Mouse (Mus musculus) midbrain, embryonic 10.5 days (tissue): ENCODE data around the gene Arhgap35. TPM values are rescaled to one million over a fixed set of nuclear protein-coding genes. Genes with fewer than 3 reads are reported as not detected.
A peak's percentile ranks its signal among the peaks of the same experiment; 100 is the strongest.
"Not testable (repeated sequence)": the region's sequence is repeated elsewhere in the genome, so short reads cannot be mapped to it uniquely, and the experiment has no call there.

Source experiments
- DNase-seq: peaks from one replicate; pipeline ENCODE4 v3.0.0-alpha.2; 2017; ENCODE audit warnings: low spot score
- H3K27ac ChIP-seq: fragments of 300-500 bp; sonication (generic); replicated peaks from 2 replicates; pipeline ENCODE4 v1.5.1; 2016; ENCODE audit warnings: mild to moderate bottlenecking
- H3K27me3 ChIP-seq: fragments of 300-500 bp; sonication (generic); 2 replicates; pipeline ENCODE4 v1.6.1; 2016; ENCODE audit warnings: low read depth, mild to moderate bottlenecking; ENCODE audit not compliant: poor library complexity, severe bottlenecking
- H3K36me3 ChIP-seq: fragments of 300-500 bp; sonication (generic); 2 replicates; pipeline ENCODE4 v1.6.1; 2016; ENCODE audit warnings: mild to moderate bottlenecking, moderate library complexity
- H3K4me1 ChIP-seq: fragments of 300-500 bp; sonication (generic); 2 replicates; pipeline ENCODE4 v1.6.1; 2016
- H3K4me3 ChIP-seq: fragments of 300-500 bp; sonication (generic); 2 replicates; pipeline ENCODE4 v1.5.1; 2016; ENCODE audit warnings: mild to moderate bottlenecking, moderate library complexity
- H3K9me3 ChIP-seq: fragments of 300-500 bp; sonication (generic); replicated peaks from 2 replicates; pipeline ENCODE4 v1.6.1; 2016; ENCODE audit warnings: mild to moderate bottlenecking
- WGBS: fragments of 180-500 bp; shearing (Covaris S2); methylation state at CpG from one replicate; pipeline ENCODE4 v1.1.7; 2016; 5-methylcytosine and 5-hydroxymethylcytosine counted together
- polyA plus RNA-seq: library from polyadenylated mRNA; unstranded; fragments of >200 nt; fragmentation: Nextera tagmentation; extraction: Ambion mirVana; gene quantifications from 2 replicates; pipeline ENCODE4 v1.2.1, GENCODE M21; 2016

Arhgap35 gene
- polyA plus RNA-seq = 25.4 and 31.0 TPM in 2 replicates

- no peaks in the 10 kb centered on the region for H3K9me3 ChIP-seq
- under 1% methylated on average over 78 of the region's 78 CpGs for WGBS
- 0 out of 2 replicates have a peak, but pooled peaks cover 11% of the 10 kb centered on the region for H3K36me3 ChIP-seq
- peak within 1 kb of the TSS; percentile 95 for H3K4me3 ChIP-seq
- peak; percentile 99 for DNase-seq
- peak within 1 kb of the TSS; percentile 100 for H3K27ac ChIP-seq
- H3K4me1 ChIP-seq = peaks cover 60% of the 10 kb centered on the region
- peaks cover 12% of the 10 kb centered on the region for H3K27me3 ChIP-seq
Observed at GRCm38 (mm10) chr7:16614888-16615715, at the start of gene Arhgap35. Gene Arhgap35 (minus strand): TSS chr7:16614993.

DNA sequence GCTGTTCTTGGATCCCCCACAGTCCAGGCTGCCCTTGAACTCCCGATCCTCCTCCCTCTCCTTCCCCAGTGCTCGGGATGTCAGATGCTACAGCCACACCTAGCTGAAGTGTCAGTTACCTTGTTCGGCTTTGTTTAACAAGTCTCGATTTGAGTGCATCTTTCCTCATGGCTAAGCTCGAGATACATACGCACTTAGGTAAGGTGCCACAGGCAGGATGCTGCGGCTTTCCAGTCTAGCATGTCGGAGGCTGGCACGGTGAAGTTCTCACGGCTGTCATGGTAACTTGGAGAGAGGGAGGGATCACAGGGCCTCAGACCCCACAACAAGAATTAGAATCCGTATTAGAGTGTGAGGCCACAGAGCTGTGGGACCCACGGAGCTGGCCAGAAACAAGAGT is 29.5 kb upstream of the Arhgap35 start:
- Histone ChIP-seq H3K4me1 (peaks cover 7% of the 10 kb centered on the region), H3K36me3 (no peaks in the 10 kb centered on the region), H3K4me3 (no peak overlapping the region), H3K9me3 (no peaks in the 10 kb centered on the region), H3K27ac (no peak overlapping the region), H3K27me3 (no peaks in the 10 kb centered on the region)
- no peak for DNase-seq
- WGBS = 74% methylated on average over 12 of the region's 12 CpGs

DNA sequence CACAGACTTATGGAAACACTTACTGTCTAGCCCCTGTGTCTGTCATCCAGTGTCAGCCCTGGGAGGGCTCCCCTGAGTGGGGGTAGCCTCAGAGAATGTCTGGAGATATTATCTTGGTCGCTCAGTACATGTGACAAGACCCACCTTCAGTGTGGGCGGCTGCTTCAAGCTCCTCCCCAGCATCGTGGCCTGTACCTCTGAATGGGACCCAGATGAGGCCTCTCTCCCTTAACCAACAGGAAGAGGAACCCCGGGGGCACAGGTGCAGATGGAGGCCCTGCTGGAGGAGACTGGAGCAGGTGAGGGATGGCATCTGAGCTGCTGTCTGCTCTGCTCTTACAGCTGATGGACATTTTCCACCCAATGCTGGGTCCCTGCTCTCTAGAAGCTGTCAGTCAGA is 28.3 kb upstream of the Arhgap35 start:
- not testable (repeated sequence) for H3K27ac ChIP-seq, H3K4me1 ChIP-seq, H3K9me3 ChIP-seq, H3K27me3 ChIP-seq, DNase-seq, H3K4me3 ChIP-seq, H3K36me3 ChIP-seq
- WGBS = 64% methylated on average over 4 of the region's 4 CpGs

GRCm38 (mm10) chr7:16639028-16639427 is 24.2 kb upstream of the Arhgap35 start:
- Histone ChIP-seq H3K36me3 (no peaks in the 10 kb centered on the region), H3K4me1 (0 out of 2 replicates have a peak, but pooled peaks cover under 1% of the 10 kb centered on the region), H3K27ac (no peak overlapping the region), H3K27me3 (no peaks in the 10 kb centered on the region), H3K4me3 (no peak overlapping the region), H3K9me3 (no peaks in the 10 kb centered on the region)
- 92% methylated on average over 3 of the region's 3 CpGs for WGBS
- DNase-seq = no peak

DNA sequence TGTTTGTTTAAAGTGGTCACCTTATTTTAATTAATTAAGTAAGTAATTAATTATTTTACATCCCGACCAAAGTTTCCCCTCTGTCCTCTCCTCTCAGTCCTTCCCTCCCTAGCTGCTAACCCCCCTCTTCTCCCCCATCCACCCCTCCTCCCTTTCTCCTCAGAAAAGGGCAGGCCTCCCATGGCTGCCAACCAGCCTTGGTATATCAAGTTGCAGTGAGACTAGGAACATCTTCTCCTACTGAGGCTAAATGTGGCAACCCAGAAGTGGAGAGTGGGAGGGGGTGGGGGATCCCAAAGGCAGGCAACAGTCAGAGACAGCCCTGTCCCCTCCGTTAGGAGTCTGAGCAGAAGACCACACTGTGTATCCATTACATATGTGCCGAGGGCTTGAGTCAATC is 20.3 kb upstream of the Arhgap35 start:
- Histone ChIP-seq H3K27ac (no peak overlapping the region), H3K27me3 (no peaks in the 10 kb centered on the region), H3K4me1 (peaks cover 5% of the 10 kb centered on the region), H3K4me3 (no peak overlapping the region), H3K9me3 (peaks cover 4% of the 10 kb centered on the region), H3K36me3 (no peaks in the 10 kb centered on the region)
- 63% methylated on average over 3 of the region's 3 CpGs for WGBS
- DNase-seq = no peak

DNA sequence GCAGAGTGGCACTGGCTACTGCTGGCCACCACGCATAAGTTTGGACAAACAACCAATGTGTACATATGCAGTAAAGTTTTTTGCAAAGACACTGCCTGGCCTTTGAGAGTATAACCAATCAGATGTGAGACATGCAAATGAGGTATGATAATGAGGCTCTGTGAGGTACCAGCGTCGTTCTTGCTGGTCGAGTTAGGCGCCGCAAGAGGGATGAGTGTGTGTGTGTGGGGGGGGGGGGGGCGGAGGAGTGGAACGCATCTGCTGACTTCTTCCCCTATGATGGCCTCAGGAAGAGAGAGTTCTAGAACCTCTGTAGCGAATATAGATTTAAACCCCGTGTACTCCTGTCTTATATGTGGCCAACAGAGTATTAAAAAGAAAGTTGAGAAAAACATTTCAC is 19.1 kb upstream of the Arhgap35 start:
- not testable (repeated sequence) for H3K27ac ChIP-seq, H3K9me3 ChIP-seq, H3K36me3 ChIP-seq, H3K4me3 ChIP-seq, H3K4me1 ChIP-seq, H3K27me3 ChIP-seq
- DNase-seq = peak; percentile 19
- 20% methylated on average over 10 of the region's 10 CpGs for WGBS

DNA sequence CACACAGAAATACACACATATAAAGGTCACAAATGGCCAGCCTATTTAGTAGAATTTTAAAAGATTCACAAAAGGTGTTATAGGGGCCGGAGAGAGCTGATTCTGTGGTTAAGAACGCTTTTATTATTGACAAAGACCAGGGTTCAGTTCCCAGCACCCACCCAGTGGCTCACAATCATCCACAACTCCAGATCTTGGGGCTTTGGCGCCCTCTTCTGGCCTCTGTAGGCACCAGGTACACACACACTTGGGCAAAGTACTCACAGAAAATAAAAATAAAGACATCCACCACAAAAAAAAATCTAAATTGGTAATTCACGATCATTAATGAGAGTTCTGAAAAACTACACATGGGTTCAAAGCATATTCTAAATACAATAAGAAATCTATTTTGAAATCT is 17.1 kb upstream of the Arhgap35 start:
- Histone ChIP-seq H3K27ac (no peak overlapping the region), H3K27me3 (no peaks in the 10 kb centered on the region), H3K9me3 (peaks cover 4% of the 10 kb centered on the region), H3K4me3 (no peak overlapping the region), H3K36me3 (no peaks in the 10 kb centered on the region), H3K4me1 (peaks cover 12% of the 10 kb centered on the region)
- DNase-seq = no peak
- WGBS = 69% methylated on average over 4 of the region's 4 CpGs

DNA sequence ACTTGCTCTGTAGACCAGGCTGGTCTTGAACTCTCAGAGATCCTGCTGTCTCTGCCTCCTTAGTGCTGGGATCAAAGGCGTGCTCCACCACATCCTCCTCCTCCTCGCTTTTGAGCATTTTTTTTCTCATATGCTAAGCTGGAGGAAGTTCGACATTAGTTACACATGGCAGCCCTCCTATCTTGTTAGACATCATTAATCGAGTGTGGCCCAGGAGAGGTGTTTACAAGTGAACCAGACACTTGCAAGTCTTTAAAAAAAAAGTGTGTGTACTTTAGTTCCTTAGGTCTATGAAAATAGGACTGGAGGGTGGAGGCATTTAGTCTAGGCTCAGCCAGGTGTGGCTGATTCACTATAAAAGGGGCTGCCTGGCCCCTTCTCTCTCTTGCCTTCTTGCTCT is 16.2 kb upstream of the Arhgap35 start:
- 86% methylated on average over 4 of the region's 4 CpGs for WGBS
- Histone ChIP-seq H3K4me3 (no peak overlapping the region), H3K27ac (no peak overlapping the region), H3K4me1 (peaks cover 12% of the 10 kb centered on the region), H3K9me3 (peaks cover 4% of the 10 kb centered on the region), H3K36me3 (no peaks in the 10 kb centered on the region), H3K27me3 (no peaks in the 10 kb centered on the region)
- no peak for DNase-seq

DNA sequence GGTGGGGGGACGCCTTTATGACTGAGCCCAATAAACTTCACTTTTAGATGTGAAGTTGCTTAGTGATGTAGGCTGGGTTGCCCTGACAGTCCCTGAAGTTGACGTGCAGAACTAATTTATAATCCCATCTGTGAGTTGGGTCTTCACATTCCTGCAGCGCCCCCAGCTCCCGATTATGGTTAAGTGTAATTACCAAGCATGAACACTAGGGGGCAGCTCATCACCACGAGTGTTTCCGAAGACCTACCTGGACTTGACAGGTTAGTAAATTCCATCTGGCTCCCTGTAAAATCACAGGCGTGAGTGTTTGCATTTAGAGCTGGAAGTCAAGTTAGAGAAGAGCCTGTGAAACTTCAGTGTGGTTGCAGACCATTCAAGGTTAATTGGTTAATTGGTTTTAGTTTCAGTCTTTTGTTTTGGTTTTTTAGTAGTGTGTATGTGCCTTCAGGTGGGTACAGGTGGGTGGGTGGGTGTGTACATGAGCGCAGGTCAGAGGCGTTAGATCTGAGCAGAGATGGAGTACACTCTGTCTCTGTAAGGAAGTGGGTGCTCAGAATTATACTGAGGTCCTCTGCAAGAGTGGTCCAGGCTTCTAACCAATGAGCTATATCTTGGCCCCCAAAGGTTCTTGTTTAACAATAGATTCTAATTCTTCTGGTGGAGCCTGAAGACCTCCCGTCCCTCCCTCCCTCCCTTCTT is 15.0 kb upstream of the Arhgap35 start:
- WGBS = 19% methylated on average over 10 of the region's 10 CpGs
- Histone ChIP-seq H3K4me1 (peaks cover 12% of the 10 kb centered on the region), H3K27ac (no peak overlapping the region), H3K9me3 (peaks cover 4% of the 10 kb centered on the region), H3K4me3 (no peak overlapping the region), H3K36me3 (no peaks in the 10 kb centered on the region), H3K27me3 (no peaks in the 10 kb centered on the region)
- peak; percentile 50 for DNase-seq

- no peak overlapping the region for H3K4me3 ChIP-seq
- H3K27ac ChIP-seq = no peak overlapping the region
- H3K36me3 ChIP-seq = no peaks in the 10 kb centered on the region
- no peaks in the 10 kb centered on the region for H3K27me3 ChIP-seq
- peaks cover 4% of the 10 kb centered on the region for H3K9me3 ChIP-seq
- peak; percentile 71 for DNase-seq
- peaks cover 7% of the 10 kb centered on the region; the same call in 1 of the 2 replicates for H3K4me1 ChIP-seq
- WGBS = 40% methylated on average over 12 of the region's 12 CpGs
Observed at GRCm38 (mm10) chr7:16628096-16628771, 13.4 kb upstream of the Arhgap35 start.

DNA sequence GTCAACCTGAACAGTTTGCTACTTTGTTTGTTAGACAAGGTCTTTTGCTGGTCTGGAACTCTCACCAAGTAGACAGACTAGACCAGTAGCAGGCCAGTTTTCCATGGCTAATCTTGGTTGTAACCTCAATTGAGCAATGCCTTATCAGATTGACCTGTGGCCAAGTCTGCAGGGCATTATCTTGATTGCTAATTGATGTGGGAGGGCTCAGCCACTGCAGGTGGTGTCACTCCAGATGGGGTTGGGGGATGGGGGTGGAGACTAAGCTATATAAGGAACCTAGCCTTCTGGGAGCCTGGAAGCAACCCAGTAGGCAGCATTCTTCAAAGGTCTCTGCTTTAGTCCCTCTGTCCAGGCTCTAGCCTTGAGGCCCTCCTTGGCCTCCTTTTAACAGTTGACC is 8.9 kb upstream of the Arhgap35 start:
- Histone ChIP-seq H3K4me3 (no peak overlapping the region), H3K27ac (no peak overlapping the region), H3K4me1 (peaks cover 16% of the 10 kb centered on the region), H3K27me3 (no peaks in the 10 kb centered on the region), H3K9me3 (no peaks in the 10 kb centered on the region), H3K36me3 (no peaks in the 10 kb centered on the region)
- DNase-seq = no peak

DNA sequence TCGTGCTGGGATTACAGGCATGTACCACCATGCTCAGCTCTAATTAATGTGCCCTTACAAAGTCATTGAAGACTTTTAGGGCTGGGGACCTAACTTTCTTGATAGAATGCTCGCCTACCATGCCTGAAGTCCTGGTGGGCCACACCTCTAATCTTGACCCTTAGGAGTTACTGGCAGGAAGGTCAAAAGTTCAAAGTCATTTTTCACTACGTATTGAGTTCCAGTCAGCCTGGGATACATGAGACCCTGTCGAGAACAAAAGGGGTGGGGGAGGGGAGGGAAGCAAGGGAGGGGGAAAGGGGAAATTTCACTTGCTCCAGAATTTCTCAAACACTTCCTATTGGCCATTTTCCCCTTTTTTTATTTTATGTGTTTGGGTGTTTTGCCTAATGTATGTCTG is 8.3 kb upstream of the Arhgap35 start:
- 74% methylated on average over 4 of the region's 4 CpGs for WGBS

More for the DNA sequence above, 8.3 kb upstream of the Arhgap35 start:
- Histone ChIP-seq H3K27ac (no peak overlapping the region), H3K4me1 (peaks cover 22% of the 10 kb centered on the region), H3K27me3 (peaks cover 5% of the 10 kb centered on the region), H3K4me3 (no peak overlapping the region), H3K9me3 (no peaks in the 10 kb centered on the region), H3K36me3 (no peaks in the 10 kb centered on the region)
- DNase-seq = no peak
